Mouse (Mus musculus) limb, embryonic 12.5 days (tissue): ENCODE measurements around the gene Gm17581. TPM values are rescaled to one million over a fixed set of nuclear protein-coding genes. Genes with fewer than 3 reads are reported as not detected.

Source experiments
- ATAC-seq: fragments of 200-750 bp; cut with Nextera tagmentation; 2 replicates; pipeline ENCODE4 v1.8.0; 2017; ENCODE audit warnings: low read depth, moderate TSS enrichment; ENCODE audit not compliant: insufficient number of reproducible peaks, insufficient read depth, low FRiP score, low TSS enrichment
- H3K27ac ChIP-seq: fragments of 300-500 bp; sonication (generic); 2 replicates; pipeline ENCODE4 v1.5.1; 2016; ENCODE audit warnings: mild to moderate bottlenecking, moderate library complexity
- H3K27me3 ChIP-seq: fragments of 300-500 bp; sonication (generic); 2 replicates; pipeline ENCODE4 v1.6.1; 2016; ENCODE audit warnings: mild to moderate bottlenecking, moderate library complexity
- H3K36me3 ChIP-seq: fragments of 300-500 bp; sonication (generic); 2 replicates; pipeline ENCODE4 v1.6.1; 2016; ENCODE audit warnings: mild to moderate bottlenecking, moderate library complexity
- H3K4me1 ChIP-seq: fragments of 300-500 bp; sonication (generic); replicated peaks from 2 replicates; pipeline ENCODE4 v1.6.1; 2016
- H3K4me2 ChIP-seq: fragments of 300-500 bp; sonication (generic); 2 replicates; pipeline ENCODE4 v1.6.1; 2016; ENCODE audit warnings: mild to moderate bottlenecking, moderate library complexity
- H3K4me3 ChIP-seq: fragments of 300-500 bp; sonication (generic); replicated peaks from 2 replicates; pipeline ENCODE4 v1.5.1; 2016; ENCODE audit warnings: mild to moderate bottlenecking
- H3K9ac ChIP-seq: fragments of 300-500 bp; sonication (generic); replicated peaks from 2 replicates; pipeline ENCODE4 v1.6.1; 2016; ENCODE audit warnings: mild to moderate bottlenecking, moderate library complexity
- H3K9me3 ChIP-seq: fragments of 300-500 bp; sonication (generic); 2 replicates; pipeline ENCODE4 v1.6.1; 2016; ENCODE audit warnings: mild to moderate bottlenecking, moderate library complexity
- WGBS: fragments of 180-500 bp; shearing (Covaris S2); methylation state at CpG from one replicate; pipeline ENCODE4 v1.1.7; 2016; 5-methylcytosine and 5-hydroxymethylcytosine counted together
- polyA plus RNA-seq: library from polyadenylated mRNA; unstranded; fragments of >200 nt; fragmentation: Nextera tagmentation; extraction: Ambion mirVana; gene quantifications from 2 replicates; pipeline ENCODE4 v1.2.1, GENCODE M21; 2016

Gene Gm17581
- polyA plus RNA-seq, 1 experiment from 2014 or later, result not detected

DNA sequence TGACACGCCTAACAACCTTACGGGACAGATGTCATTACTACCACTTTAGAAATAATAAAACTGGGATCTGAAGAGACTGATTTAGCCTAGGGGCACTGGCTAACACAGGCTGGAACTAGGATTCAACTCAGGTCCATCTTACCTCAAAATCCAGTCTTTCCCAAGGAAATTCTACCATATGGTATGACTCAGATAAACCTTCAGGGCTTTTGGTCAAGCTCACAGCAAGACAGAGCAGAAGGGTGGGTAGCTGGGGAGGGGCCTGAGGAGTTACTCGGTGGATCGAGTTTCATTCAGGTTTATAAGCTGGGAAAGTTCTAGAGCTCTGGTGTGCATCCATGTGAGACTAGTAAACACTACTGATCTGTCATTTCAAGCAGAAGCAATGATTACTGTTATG lies 46.5 kb downstream of the Gm17581 start:
- no peak for ATAC-seq
- Histone ChIP-seq H3K27me3 (no peaks in the 10 kb centered on the region), H3K4me2 (no peak overlapping the region), H3K27ac (no peak overlapping the region), H3K9ac (no peak overlapping the region), H3K4me3 (no peak overlapping the region), H3K4me1 (peaks cover 20% of the 10 kb centered on the region), H3K36me3 (peaks cover 21% of the 10 kb centered on the region; the same call in 1 of the 2 replicates), H3K9me3 (no peaks in the 10 kb centered on the region)
- 75% methylated on average over 4 of the region's 4 CpGs for WGBS

DNA sequence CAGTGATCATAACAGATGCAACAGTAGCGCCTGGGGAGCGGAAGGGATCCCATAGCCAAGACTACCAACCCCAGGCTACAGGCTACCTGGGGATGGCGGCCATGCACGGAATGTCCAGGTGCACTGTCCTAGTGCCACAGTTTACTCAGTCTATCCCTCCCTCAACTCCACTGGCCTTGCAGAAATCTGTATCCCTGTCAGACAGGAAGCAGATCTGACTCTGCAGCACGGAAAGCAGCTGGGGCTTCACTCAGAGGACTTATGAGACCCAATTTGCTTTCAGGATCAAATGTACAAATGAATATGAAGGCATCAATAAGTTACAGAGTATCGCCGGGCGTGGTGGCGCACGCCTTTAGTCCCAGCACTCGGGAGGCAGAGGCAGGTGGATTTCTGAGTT lies 47.9 kb downstream of the Gm17581 start:
- Histone ChIP-seq H3K4me2 (no peak overlapping the region), H3K9me3 (no peaks in the 10 kb centered on the region), H3K9ac (no peak overlapping the region), H3K27me3 (no peaks in the 10 kb centered on the region), H3K4me1 (peaks cover 20% of the 10 kb centered on the region), H3K36me3 (peaks cover 21% of the 10 kb centered on the region; the same call in 1 of the 2 replicates), H3K4me3 (no peak overlapping the region), H3K27ac (no peak overlapping the region)
- no peak for ATAC-seq
- 96% methylated on average over 11 of the region's 11 CpGs for WGBS

DNA sequence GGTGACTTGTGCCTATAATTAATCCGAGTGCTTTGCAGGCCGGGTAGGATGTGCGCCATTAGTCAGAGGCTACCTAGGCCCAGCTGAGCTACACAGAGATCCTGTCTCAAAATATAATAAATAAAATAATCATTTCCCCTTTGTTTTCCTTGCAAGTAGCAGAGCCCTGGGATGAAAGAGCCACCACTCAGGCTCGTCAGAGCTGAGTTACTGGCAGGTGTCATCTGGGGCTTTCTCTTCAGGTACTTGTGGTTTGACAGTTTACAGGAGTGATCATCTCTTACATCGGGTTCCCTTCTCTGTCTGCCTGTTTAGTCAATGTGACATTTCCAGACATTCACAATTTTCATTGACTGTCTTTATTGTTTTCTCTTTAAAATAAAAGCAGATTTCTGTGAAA lies 49.1 kb downstream of the Gm17581 start:
- Histone ChIP-seq H3K4me2 (no peak overlapping the region), H3K9me3 (no peaks in the 10 kb centered on the region), H3K27ac (no peak overlapping the region), H3K4me3 (no peak overlapping the region), H3K9ac (no peak overlapping the region), H3K36me3 (peaks cover 21% of the 10 kb centered on the region; the same call in 1 of the 2 replicates), H3K27me3 (no peaks in the 10 kb centered on the region), H3K4me1 (peaks cover 20% of the 10 kb centered on the region)
- ATAC-seq, result no peak
- WGBS, result 85% methylated on average over 5 of the region's 5 CpGs

Other genes with a start within 250 kb of the Gm17581 start
- 12.1 and 14.8 TPM in 2 replicates for gene Acss2, start 217.9 kb downstream of the Gm17581 start, polyA plus RNA-seq
- gene Ggt7, start 217.6 kb downstream of the Gm17581 start, polyA plus RNA-seq, result 5.5 and 7.8 TPM in 2 replicates
- 23.8 and 23.9 TPM in 2 replicates for gene Gss, start 143.1 kb downstream of the Gm17581 start, polyA plus RNA-seq
- 1.9 and 2.1 TPM in 2 replicates for gene Myh7b, start 124.7 kb downstream of the Gm17581 start, polyA plus RNA-seq
- 165 and 167 TPM in 2 replicates for gene Trpc4ap, start 43.5 kb downstream of the Gm17581 start, polyA plus RNA-seq
- 24.2 and 26.3 TPM in 2 replicates for gene Edem2, start 6.4 kb downstream of the Gm17581 start, polyA plus RNA-seq
- gene Procr, start 15.3 kb upstream of the Gm17581 start, polyA plus RNA-seq, result 3.5 and 4.1 TPM in 2 replicates
- gene Mmp24, start 39.5 kb upstream of the Gm17581 start, polyA plus RNA-seq, result 0.09 and 0.10 TPM in 2 replicates
- 13.0 and 13.5 TPM in 2 replicates for gene BC029722, start 83.6 kb upstream of the Gm17581 start, polyA plus RNA-seq
- 180 and 186 TPM in 2 replicates for gene Eif6, start 91.1 kb upstream of the Gm17581 start, polyA plus RNA-seq
- gene Fam83c, start 99.0 kb upstream of the Gm17581 start, polyA plus RNA-seq, result 0.28 and 0.31 TPM in 2 replicates
- 64.8 and 66.9 TPM in 2 replicates for gene Uqcc1, start 194.4 kb upstream of the Gm17581 start, polyA plus RNA-seq
- 0.40 and 0.72 TPM in 2 replicates for gene Gm15557, start 204.9 kb upstream of the Gm17581 start, polyA plus RNA-seq
- gene Gdf5, start 209.5 kb upstream of the Gm17581 start, polyA plus RNA-seq, result 59.4 and 66.1 TPM in 2 replicates
- gene Cep250, start 220.6 kb upstream of the Gm17581 start, polyA plus RNA-seq, result 35.1 and 40.6 TPM in 2 replicates